Mouse (Mus musculus) lung, embryonic 14.5 days (tissue): ENCODE measurements at regions not wholly inside any gene's neighbourhood (a gene's known extent, or its start where the extent isn't known, plus 50 kb on each side); places are given as distances from the start of the nearest gene placed in this dataset.

Experiments
- ATAC-seq: fragments of 200-750 bp; cut with Nextera tagmentation; 2 replicates; pipeline ENCODE4 v1.8.0; 2017; ENCODE audit warnings: mild to moderate bottlenecking, moderate TSS enrichment, moderate library complexity; ENCODE audit not compliant: insufficient read depth
- DNase-seq: peaks from one replicate; pipeline ENCODE4 v3.0.0-alpha.2; 2015
- H3K27ac ChIP-seq: fragments of 300-500 bp; sonication (generic); 2 replicates; pipeline ENCODE4 v1.5.1; 2014; ENCODE audit warnings: low read depth, mild to moderate bottlenecking, moderate library complexity
- H3K27me3 ChIP-seq: fragments of 300-500 bp; sonication (generic); 2 replicates; pipeline ENCODE4 v1.6.1; 2014; ENCODE audit warnings: low read length, control low read depth; ENCODE audit not compliant: insufficient read depth
- H3K36me3 ChIP-seq: fragments of 300-500 bp; sonication (generic); 2 replicates; pipeline ENCODE4 v1.6.1; 2014; ENCODE audit warnings: control low read depth; ENCODE audit not compliant: insufficient read depth
- H3K4me1 ChIP-seq: fragments of 300-500 bp; sonication (generic); 2 replicates; pipeline ENCODE4 v1.6.1; 2014; ENCODE audit warnings: antibody characterized with exemption, control low read depth; ENCODE audit not compliant: insufficient read depth
- H3K4me2 ChIP-seq: fragments of 300-500 bp; sonication (generic); 2 replicates; pipeline ENCODE4 v1.6.1; 2014; ENCODE audit warnings: mild to moderate bottlenecking
- H3K4me3 ChIP-seq: fragments of 300-500 bp; sonication (generic); 2 replicates; pipeline ENCODE4 v1.5.1; 2014; ENCODE audit warnings: low read depth, low read length
- H3K9ac ChIP-seq: fragments of 300-500 bp; sonication (generic); 2 replicates; pipeline ENCODE4 v1.6.1; 2014
- H3K9me3 ChIP-seq: fragments of 300-500 bp; sonication (generic); 2 replicates; pipeline ENCODE4 v1.6.1; 2016; ENCODE audit warnings: low read depth, low read length, control low read depth
- CTCF ChIP-seq: IDR thresholded peaks from 2 replicates; pipeline ENCODE4 v1.5.1; 2016; ENCODE audit warnings: antibody characterized with exemption, low read depth
- WGBS: fragments of 180-500 bp; shearing (Covaris S2); extraction: QIAGEN DNeasy Blood & Tissue Kit; methylation state at CpG from one replicate; pipeline ENCODE4 v1.1.7; 2014; 5-methylcytosine and 5-hydroxymethylcytosine counted together

GRCm38 (mm10) chr11:52628875-52629274 lies 135.6 kb upstream of the Fstl4 start:
- Histone ChIP-seq H3K27ac (0 out of 2 replicates have a peak overlapping the region, but pooled peaks have one; percentile 7), H3K36me3 (no peaks in the 10 kb centered on the region), H3K27me3 (no peaks in the 10 kb centered on the region), H3K9me3 (no peaks in the 10 kb centered on the region), H3K4me3 (no peak overlapping the region), H3K4me1 (peaks cover 3% of the 10 kb centered on the region; the same call in 1 of the 2 replicates), H3K9ac (no peak overlapping the region), H3K4me2 (no peak overlapping the region)
- 23% methylated on average over 2 of the region's 2 CpGs for WGBS
- peak; percentile 27 for DNase-seq
- no peak for TF ChIP-seq CTCF
- no peak for ATAC-seq

DNA sequence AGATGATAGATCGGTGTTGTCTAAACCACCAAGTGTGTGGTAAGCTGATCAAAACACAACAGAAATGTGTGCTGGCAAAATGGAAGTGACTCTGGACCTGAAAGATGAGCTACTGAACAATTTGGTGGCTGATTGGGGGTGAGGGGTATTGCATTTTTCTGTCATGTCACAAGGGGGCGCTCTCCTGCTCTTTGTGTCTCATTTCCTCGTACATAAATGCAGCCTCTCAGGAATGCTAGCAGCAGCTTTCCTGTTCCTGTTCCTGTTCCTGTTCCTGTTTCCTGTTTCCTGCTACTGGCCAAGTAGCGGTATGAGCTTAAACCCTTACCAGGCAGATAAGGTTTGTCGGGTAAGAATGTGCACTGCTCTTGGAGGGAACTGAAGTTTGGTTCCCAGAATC lies 134.7 kb upstream of the Fstl4 start:
- ATAC-seq (no peak), DNase-seq (peak; percentile 39)
- peak; percentile 58 for TF ChIP-seq CTCF
- 45% methylated on average over 5 of the region's 5 CpGs for WGBS
- H3K4me1 ChIP-seq: no peaks in the 10 kb centered on the region
- no peak overlapping the region for H3K27ac ChIP-seq
- no peaks in the 10 kb centered on the region for H3K36me3 ChIP-seq
- H3K9ac ChIP-seq: no peak overlapping the region
- no peaks in the 10 kb centered on the region for H3K27me3 ChIP-seq
- H3K4me2 ChIP-seq: no peak overlapping the region
- no peak overlapping the region for H3K4me3 ChIP-seq
- no peaks in the 10 kb centered on the region for H3K9me3 ChIP-seq

GRCm38 (mm10) chr11:52631579-52631978 lies 132.9 kb upstream of the Fstl4 start:
- WGBS: 40% methylated on average over 3 of the region's 3 CpGs
- H3K36me3 ChIP-seq: no peaks in the 10 kb centered on the region
- H3K4me3 ChIP-seq: no peak overlapping the region
- ATAC-seq (no peak), DNase-seq (peak; percentile 27)
- H3K9me3 ChIP-seq: no peaks in the 10 kb centered on the region
- no peak overlapping the region for H3K4me2 ChIP-seq
- peak; percentile 59 for TF ChIP-seq CTCF
- no peak overlapping the region for H3K27ac ChIP-seq
- no peaks in the 10 kb centered on the region for H3K27me3 ChIP-seq
- no peak overlapping the region for H3K9ac ChIP-seq
- H3K4me1 ChIP-seq: no peaks in the 10 kb centered on the region

DNA sequence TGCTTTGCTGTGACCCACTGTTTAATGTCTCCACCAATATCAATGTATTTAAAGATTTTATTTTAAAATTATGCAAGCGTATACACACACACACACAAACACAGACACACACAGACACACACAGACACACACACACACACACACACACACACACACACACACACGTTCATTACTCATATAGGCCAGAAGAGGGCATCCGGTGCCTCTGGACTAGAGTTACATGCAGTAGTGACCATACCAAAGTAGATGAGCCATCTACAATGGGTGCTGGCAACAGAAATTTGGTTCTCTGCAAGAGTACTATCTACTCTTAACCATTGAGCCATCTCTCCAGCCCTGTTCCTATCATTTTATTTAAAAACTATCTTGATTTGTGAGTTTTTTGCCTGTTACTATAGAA lies 130.2 kb upstream of the Fstl4 start:
- Histone ChIP-seq H3K4me2 (no peak overlapping the region), H3K27me3 (no peaks in the 10 kb centered on the region), H3K9me3 (no peaks in the 10 kb centered on the region), H3K9ac (no peak overlapping the region), H3K4me3 (no peak overlapping the region), H3K36me3 (no peaks in the 10 kb centered on the region), H3K27ac (no peak overlapping the region), H3K4me1 (no peaks in the 10 kb centered on the region)
- DNase-seq (no peak), ATAC-seq (no peak)
- 76% methylated on average over 3 of the region's 3 CpGs for WGBS
- peak; percentile 46 for TF ChIP-seq CTCF

DNA sequence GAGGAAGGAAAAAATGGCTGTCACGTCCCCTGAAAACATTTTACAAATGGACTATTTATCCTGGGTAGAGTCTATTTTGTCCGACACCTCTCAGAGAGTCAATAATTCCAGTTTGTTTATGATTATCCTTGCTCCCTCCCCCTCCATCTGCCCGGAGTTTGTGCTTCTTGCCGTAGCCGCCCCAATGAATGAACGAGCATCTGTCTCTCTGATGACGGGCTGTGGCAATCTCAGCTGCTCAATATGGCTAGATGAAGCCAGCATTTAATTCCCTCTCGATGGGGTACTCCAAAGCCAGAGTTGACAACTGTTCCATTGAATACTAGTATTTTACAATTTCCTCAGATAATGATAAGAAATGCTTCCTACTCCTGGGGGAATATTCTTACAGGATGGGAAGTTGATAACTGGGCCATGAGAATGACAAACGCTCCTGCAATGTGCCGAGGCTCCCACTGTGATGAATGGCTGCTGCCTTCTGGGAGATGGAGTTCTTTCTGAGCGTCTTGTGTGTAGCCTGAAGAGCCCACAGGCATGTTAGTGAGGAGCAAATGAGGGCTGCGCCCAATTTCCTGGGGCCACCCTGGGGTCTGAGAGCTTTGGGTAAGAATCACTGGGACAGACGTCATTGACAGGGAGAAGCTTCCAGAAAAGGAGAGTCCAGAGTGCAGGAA lies 128.6 kb upstream of the Fstl4 start:
- no peak for DNase-seq
- H3K36me3 ChIP-seq: no peaks in the 10 kb centered on the region
- TF ChIP-seq CTCF: no peak
- no peak for ATAC-seq
- WGBS: 38% methylated on average over 13 of the region's 13 CpGs
- no peak overlapping the region for H3K4me2 ChIP-seq
- H3K4me3 ChIP-seq: no peak overlapping the region
- no peaks in the 10 kb centered on the region for H3K27me3 ChIP-seq
- H3K4me1 ChIP-seq: no peaks in the 10 kb centered on the region
- H3K27ac ChIP-seq: no peak overlapping the region
- no peaks in the 10 kb centered on the region for H3K9me3 ChIP-seq
- H3K9ac ChIP-seq: no peak overlapping the region

- H3K36me3 ChIP-seq: no peaks in the 10 kb centered on the region
- TF ChIP-seq CTCF: peak; percentile 48
- no peak overlapping the region for H3K4me2 ChIP-seq
- H3K9me3 ChIP-seq: no peaks in the 10 kb centered on the region
- no peak for ATAC-seq
- WGBS: 92% methylated on average over 1 of the region's 1 CpGs
- H3K9ac ChIP-seq: no peak overlapping the region
- DNase-seq: no peak
- no peak overlapping the region for H3K27ac ChIP-seq
- H3K4me1 ChIP-seq: no peaks in the 10 kb centered on the region
- no peak overlapping the region for H3K4me3 ChIP-seq
- H3K27me3 ChIP-seq: no peaks in the 10 kb centered on the region
Measured at GRCm38 (mm10) chr11:52638939-52639338, 125.5 kb upstream of the Fstl4 start.

GRCm38 (mm10) chr11:52641725-52642338 lies 122.6 kb upstream of the Fstl4 start:
- no peak overlapping the region for H3K4me2 ChIP-seq
- H3K27me3 ChIP-seq: no peaks in the 10 kb centered on the region
- DNase-seq: peak; percentile 50
- H3K9ac ChIP-seq: no peak overlapping the region
- H3K27ac ChIP-seq: no peak overlapping the region
- TF ChIP-seq CTCF: no peak
- 19% methylated on average over 14 of the region's 14 CpGs for WGBS
- H3K4me1 ChIP-seq: no peaks in the 10 kb centered on the region
- no peaks in the 10 kb centered on the region for H3K36me3 ChIP-seq
- H3K9me3 ChIP-seq: no peaks in the 10 kb centered on the region
- no peak overlapping the region for H3K4me3 ChIP-seq
- peak; percentile 63; the same call in 1 of the 2 replicates for ATAC-seq
